Mouse (Mus musculus) G1E (cell line): ENCODE measurements around the gene Ifnar2.
A peak's percentile ranks its signal among the peaks of the same experiment; 100 is the strongest.

Experiments used
- CTCF ChIP-seq: IDR thresholded peaks from 2 replicates; pipeline ENCODE4 v1.5.1; 2012; ENCODE audit warnings: low read depth, low read length, inconsistent platforms, mixed read lengths
- GATA1 ChIP-seq: IDR thresholded peaks from 2 replicates; pipeline ENCODE4 v1.6.1; 2012; ENCODE audit warnings: borderline replicate concordance, low read length, inconsistent platforms, mixed read lengths
- POLR2AphosphoS5 ChIP-seq: IDR thresholded peaks from 2 replicates; pipeline ENCODE4 v1.6.1; 2012; ENCODE audit warnings: low read depth, low read length, inconsistent platforms; ENCODE audit not compliant: insufficient replicate concordance
- TAL1 ChIP-seq: conservative IDR thresholded peaks from 2 replicates; pipeline ENCODE4 v1.6.1; 2012; ENCODE audit warnings: low read depth, low read length, inconsistent platforms, mixed read lengths

DNA sequence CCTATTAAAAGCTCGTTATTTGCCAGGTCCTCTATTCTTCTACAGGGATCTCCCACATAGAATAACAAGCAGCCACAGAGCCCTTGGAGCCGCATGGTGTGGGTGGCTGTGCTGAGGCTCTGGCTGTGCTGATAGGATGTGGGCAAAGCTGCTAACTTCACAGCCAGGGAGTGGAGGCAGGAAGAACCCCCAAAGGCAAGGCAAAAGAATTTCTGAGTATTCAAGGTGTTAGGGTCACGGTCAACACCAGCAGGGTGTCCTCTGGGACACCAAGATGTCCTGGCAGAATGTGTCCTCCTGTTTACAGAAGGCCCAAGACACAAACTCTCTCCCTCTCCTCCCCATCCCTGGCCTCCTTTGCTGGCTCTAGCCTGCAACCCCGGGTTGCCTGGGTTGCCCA lies 69.9 kb downstream of the Ifnar2 start:
- TF ChIP-seq CTCF = no peak
- TF ChIP-seq POLR2AphosphoS5 = no peak
- no peak for TF ChIP-seq GATA1
- peak; percentile 19; the same call in 1 of the 2 replicates for TF ChIP-seq TAL1
